ENCODE assay signal across 30 mouse cellular contexts in genomic region chr3:53789706-53790105, GRCm38 (mm10). TPM values are rescaled to one million over a fixed set of nuclear protein-coding genes. Genes with fewer than 3 reads are reported as not detected.
DNase-seq lines count a peak whose midpoint lies in the region; ATAC-seq and TF ChIP-seq lines count a peak whose summit lies in the region.
"Had no signal": no experiment of that assay in that cellular context is flagged by ENCODE, and none has a peak within 500 bp of the region (broad histone marks: within the 10 kb centered on the region; RNA-seq: fewer than 3 reads in every experiment).

No protein-coding gene starts in this region.

- H3K27ac ChIP-seq in gastrocnemius, adult 2 months: peak overlapping the region; percentile 54; the same call in 1 of the 2 replicates
- H3K27ac ChIP-seq in kidney, adult 2 months (ENCODE audit: insufficient read depth, low read depth, low read length): no peak overlapping the region
- no peak overlapping the region for H3K27ac ChIP-seq in kidney, embryonic 15.5 days
- H3K27ac ChIP-seq in testis, adult 2 months (ENCODE audit: control insufficient read depth, insufficient read depth, low read depth, low read length): peak overlapping the region; percentile 53
- H3K27ac ChIP-seq: heart, embryonic 10.5 days; hindbrain, embryonic 14.5 days; layer of hippocampus, adult 2 months; liver, embryonic 15.5 days; midbrain, embryonic 13.5 days; neural tube, embryonic 12.5 days; stomach, embryonic 15.5 days had no signal

- no peak overlapping the region for H3K4me3 ChIP-seq in gastrocnemius, adult 2 months
- no peak overlapping the region for H3K4me3 ChIP-seq in kidney, adult 2 months (ENCODE audit: insufficient read depth, low read depth, low read length)
- H3K4me3 ChIP-seq in kidney, embryonic 15.5 days (replicated peaks): no peak overlapping the region
- H3K4me3 ChIP-seq in testis, adult 2 months (ENCODE audit: control insufficient read depth, low read depth, low read length): no peak overlapping the region
- H3K4me3 ChIP-seq: heart, embryonic 10.5 days; layer of hippocampus, adult 2 months; liver, embryonic 15.5 days; midbrain, embryonic 13.5 days; neural tube, embryonic 12.5 days; stomach, embryonic 15.5 days had no signal

- no peak overlapping the region for H3K4me2 ChIP-seq in kidney, embryonic 15.5 days
- H3K4me2 ChIP-seq: hindbrain, embryonic 14.5 days; liver, embryonic 15.5 days; midbrain, embryonic 13.5 days; neural tube, embryonic 12.5 days; stomach, embryonic 15.5 days had no signal

- peak; percentile 41 for DNase-seq in gastrocnemius, adult 2 months
- no peak for DNase-seq in gastrocnemius, postnatal 4 days (ENCODE audit: low spot score in 2 of 2)
- peak; percentile 66 for DNase-seq in kidney, adult 2 months
- DNase-seq in testis, postnatal 10 days (ENCODE audit: low spot score): no peak
- DNase-seq in testis, postnatal 14 days (ENCODE audit: low spot score): peak; percentile 26
- DNase-seq in thymus, postnatal 36 days: no peak
- DNase-seq: cerebellum, adult 11-12 months; cerebellum, postnatal 25 days; embryo, embryonic 11 days; spleen, adult 18-20 months; thymus, postnatal 14 days had no signal

- ATAC-seq in kidney, embryonic 15.5 days (replicated peaks; ENCODE audit: low FRiP score): no peak
- ATAC-seq: activated CD4-positive, CD25-positive, alpha-beta regulatory T cell, adult 4 months; forebrain, embryonic 16.5 days; lung, postnatal 0 days; midbrain, embryonic 13.5 days had no signal

- H3K9me3 ChIP-seq in kidney, embryonic 15.5 days (replicated peaks): no peaks in the 10 kb centered on the region
- H3K9me3 ChIP-seq: heart, embryonic 10.5 days; liver, embryonic 15.5 days; midbrain, embryonic 13.5 days; neural tube, embryonic 12.5 days; stomach, embryonic 15.5 days had no signal

- intact Hi-C loops in gastrocnemius, adult 2 months (cut with DNase I): no loop called here

- no peak for TF ChIP-seq POLR2A in kidney, adult 2 months (IDR thresholded peaks at IDR 0.05; ENCODE audit: low read depth, low read length)
- no peak for TF ChIP-seq POLR2A in testis, adult 2 months (IDR thresholded peaks at IDR 0.05; ENCODE audit: control insufficient read depth, low read depth, low read length)

- no peaks in the 10 kb centered on the region for H3K27me3 ChIP-seq in kidney, adult 2 months (replicated peaks; ENCODE audit: control insufficient read depth, insufficient read depth, low read length)
- no peaks in the 10 kb centered on the region for H3K27me3 ChIP-seq in kidney, embryonic 15.5 days
- no peaks in the 10 kb centered on the region for H3K27me3 ChIP-seq in testis, adult 2 months (ENCODE audit: control insufficient read depth, insufficient read depth, low read length)
- H3K27me3 ChIP-seq: liver, embryonic 15.5 days; midbrain, embryonic 13.5 days; neural tube, embryonic 12.5 days; stomach, embryonic 15.5 days had no signal

- H3K4me1 ChIP-seq in kidney, adult 2 months (ENCODE audit: control insufficient read depth, insufficient read depth, low read length): peaks cover 3% of the 10 kb centered on the region; the same call in 1 of the 2 replicates
- no peaks in the 10 kb centered on the region for H3K4me1 ChIP-seq in kidney, embryonic 15.5 days
- H3K4me1 ChIP-seq in testis, adult 2 months (ENCODE audit: control insufficient read depth, insufficient read depth, low read length): peaks cover 2% of the 10 kb centered on the region; the same call in 1 of the 2 replicates
- H3K4me1 ChIP-seq: heart, embryonic 10.5 days; liver, embryonic 15.5 days; midbrain, embryonic 13.5 days; neural tube, embryonic 12.5 days; stomach, embryonic 15.5 days had no signal

- no peak overlapping the region for H3K9ac ChIP-seq in kidney, embryonic 15.5 days
- H3K9ac ChIP-seq: hindbrain, embryonic 14.5 days; liver, embryonic 15.5 days; midbrain, embryonic 13.5 days; neural tube, embryonic 12.5 days; stomach, embryonic 15.5 days had no signal

- H3K36me3 ChIP-seq in kidney, adult 2 months (ENCODE audit: control insufficient read depth, insufficient read depth, low read length): no peaks in the 10 kb centered on the region
- no peaks in the 10 kb centered on the region for H3K36me3 ChIP-seq in kidney, embryonic 15.5 days
- H3K36me3 ChIP-seq in testis, adult 2 months (ENCODE audit: control insufficient read depth, insufficient read depth, low read length): no peaks in the 10 kb centered on the region
- H3K36me3 ChIP-seq: G1E; heart, embryonic 10.5 days; liver, embryonic 15.5 days; midbrain, embryonic 13.5 days; neural tube, embryonic 12.5 days; stomach, embryonic 15.5 days had no signal

- no peak for TF ChIP-seq CTCF in gastrocnemius, adult 2 months (IDR thresholded peaks at IDR 0.05)
- no peak for TF ChIP-seq CTCF in kidney, adult 2 months (conservative IDR thresholded peaks at IDR 0.05; ENCODE audit: insufficient read depth, insufficient read length, low read depth, low read length)
- no peak for TF ChIP-seq CTCF in testis, adult 2 months (IDR thresholded peaks at IDR 0.05; ENCODE audit: control insufficient read depth, insufficient read depth, insufficient replicate concordance, low read depth, low read length)

RNA-seq across cellular contexts. Expression of gene Gm10985, which starts 55.2 kb away (rescaled TPM):
- total RNA-seq in gastrocnemius, adult 2 months (2021): not detected
- total RNA-seq in gastrocnemius, postnatal 4 days (2021): not detected
- polyA plus RNA-seq in kidney, adult 2 months (2012; rRNA removed): not detected in 2 replicates
- polyA plus RNA-seq in kidney, embryonic 15.5 days (2015; fragmentation: Nextera tagmentation; extraction: Ambion mirVana): not detected in 2 replicates
- polyA plus RNA-seq in testis, adult 2 months (2012; rRNA removed): not detected in 2 replicates
- total RNA-seq: G1E; heart, postnatal 10 days; layer of hippocampus, adult 2 months; left cerebral cortex, postnatal 25 days; megakaryocyte progenitor cell, adult 5-6 weeks had no signal
- polyA plus RNA-seq: activated CD4-positive, CD25-positive, alpha-beta regulatory T cell, adult 4 months; embryonic facial prominence, embryonic 14.5 days; forebrain, embryonic 16.5 days; G1E; heart, embryonic 10.5 days; hindbrain, embryonic 14.5 days; intestine, embryonic 14.5 days; limb, embryonic 14.5 days; liver, embryonic 15.5 days; lung, postnatal 0 days; midbrain, embryonic 13.5 days; neural tube, embryonic 12.5 days; stomach, embryonic 15.5 days had no signal

Comparison
In these comparisons a context has a peak if more than half of its experiments do, and no peak if none do; other contexts are left out.
1. DNase-seq: peak in gastrocnemius, adult 2 months (single experiment), kidney, adult 2 months (single experiment) and testis, postnatal 14 days (single experiment); none in gastrocnemius, postnatal 4 days (0 of 2), testis, postnatal 10 days (single experiment) and thymus, postnatal 36 days (0 of 2).
2. H3K27ac ChIP-seq: peak in gastrocnemius, adult 2 months (single experiment) and testis, adult 2 months (single experiment); none in kidney, adult 2 months (single experiment) and kidney, embryonic 15.5 days (single experiment).